Mouse (Mus musculus) intestine, postnatal 0 days (tissue): ENCODE measurements at regions not wholly inside any gene's neighbourhood (a gene's known extent, or its start where the extent isn't known, plus 50 kb on each side); places are given as distances from the start of the nearest gene placed in this dataset.

ENCODE experiments used
- ATAC-seq: fragments of 200-750 bp; cut with Nextera tagmentation; 2 replicates; pipeline ENCODE4 v1.8.0; 2017; ENCODE audit warnings: mild to moderate bottlenecking, moderate TSS enrichment, moderate library complexity
- H3K27ac ChIP-seq: fragments of 300-500 bp; sonication (generic); 2 replicates; pipeline ENCODE4 v1.5.1; 2014; ENCODE audit warnings: mild to moderate bottlenecking, low read depth, low read length, moderate library complexity
- H3K27me3 ChIP-seq: fragments of 300-500 bp; sonication (generic); replicated peaks from 2 replicates; pipeline ENCODE4 v1.6.1; 2014; ENCODE audit warnings: low read length, mixed read lengths; ENCODE audit not compliant: control insufficient read depth, insufficient read depth
- H3K36me3 ChIP-seq: fragments of 300-500 bp; sonication (generic); 2 replicates; pipeline ENCODE4 v1.6.1; 2014; ENCODE audit warnings: mild to moderate bottlenecking, moderate library complexity; ENCODE audit not compliant: control insufficient read depth, insufficient read depth
- H3K4me1 ChIP-seq: fragments of 300-500 bp; sonication (generic); replicated peaks from 2 replicates; pipeline ENCODE4 v1.6.1; 2014; ENCODE audit warnings: antibody characterized with exemption, low read length, mixed read lengths; ENCODE audit not compliant: control insufficient read depth, insufficient read depth
- H3K4me2 ChIP-seq: fragments of 300-500 bp; sonication (generic); replicated peaks from 2 replicates; pipeline ENCODE4 v1.6.1; 2014; ENCODE audit warnings: low read depth, mild to moderate bottlenecking, moderate library complexity
- H3K4me3 ChIP-seq: fragments of 300-500 bp; sonication (generic); 2 replicates; pipeline ENCODE4 v1.5.1; 2014; ENCODE audit warnings: low read depth, low read length
- H3K9ac ChIP-seq: fragments of 300-500 bp; sonication (generic); 2 replicates; pipeline ENCODE4 v1.6.1; 2014; ENCODE audit warnings: mild to moderate bottlenecking, low read depth, low read length
- H3K9me3 ChIP-seq: fragments of 300-500 bp; sonication (generic); 2 replicates; pipeline ENCODE4 v1.6.1; 2016; ENCODE audit warnings: mixed run types; ENCODE audit not compliant: control insufficient read depth
- CTCF ChIP-seq: sonication (generic); IDR thresholded peaks from 2 replicates; pipeline ENCODE4 v1.5.1; 2016; ENCODE audit warnings: low read depth, mild to moderate bottlenecking, control low read depth, antibody characterized with exemption, moderate library complexity
- WGBS: fragments of 180-500 bp; shearing (Covaris S2); extraction: QIAGEN DNeasy Blood & Tissue Kit; methylation state at CpG from one replicate; pipeline ENCODE4 v1.1.7; 2014; 5-methylcytosine and 5-hydroxymethylcytosine counted together

DNA sequence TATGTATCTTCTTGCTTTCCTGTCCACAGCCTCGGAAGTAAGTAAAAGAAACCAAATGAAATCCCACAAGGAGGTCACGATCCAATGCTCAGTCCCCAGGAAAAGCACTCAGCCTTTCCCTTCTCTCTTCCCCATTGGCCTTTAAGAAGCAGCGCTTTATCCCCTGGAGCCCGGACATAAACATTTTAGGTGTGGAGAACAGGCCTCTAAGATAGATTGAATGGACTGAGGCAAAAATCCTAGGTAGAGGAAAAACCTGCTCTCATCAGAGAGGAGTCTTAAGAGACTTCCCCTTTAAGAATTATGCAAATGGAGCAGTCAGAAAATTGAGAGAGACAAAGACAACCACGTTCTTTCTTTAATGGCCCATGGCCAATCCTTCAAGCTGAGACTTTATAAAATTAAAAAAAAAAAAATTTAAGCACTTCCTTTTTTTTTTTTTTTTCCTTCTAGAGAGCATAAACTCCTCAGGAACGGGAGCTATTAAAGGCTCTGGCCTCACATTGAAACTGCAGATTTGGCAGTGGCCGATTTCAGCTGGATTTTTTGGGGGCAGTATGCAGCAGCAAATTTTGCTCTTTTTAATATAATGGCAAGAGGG, 1020.5 kb downstream of the 9330182O14Rik start:
- 32% methylated on average over 7 of the region's 7 CpGs for WGBS
- peak overlapping the region; percentile 67 for H3K27ac ChIP-seq
- H3K4me1 ChIP-seq: no peaks in the 10 kb centered on the region
- no peaks in the 10 kb centered on the region for H3K27me3 ChIP-seq
- no peak overlapping the region for H3K4me3 ChIP-seq
- no peaks in the 10 kb centered on the region for H3K36me3 ChIP-seq
- H3K4me2 ChIP-seq: peak overlapping the region; percentile 45
- no peak for TF ChIP-seq CTCF
- no peak for ATAC-seq
- no peaks in the 10 kb centered on the region for H3K9me3 ChIP-seq
- H3K9ac ChIP-seq: peak overlapping the region; percentile 26; the same call in 1 of the 2 replicates

DNA sequence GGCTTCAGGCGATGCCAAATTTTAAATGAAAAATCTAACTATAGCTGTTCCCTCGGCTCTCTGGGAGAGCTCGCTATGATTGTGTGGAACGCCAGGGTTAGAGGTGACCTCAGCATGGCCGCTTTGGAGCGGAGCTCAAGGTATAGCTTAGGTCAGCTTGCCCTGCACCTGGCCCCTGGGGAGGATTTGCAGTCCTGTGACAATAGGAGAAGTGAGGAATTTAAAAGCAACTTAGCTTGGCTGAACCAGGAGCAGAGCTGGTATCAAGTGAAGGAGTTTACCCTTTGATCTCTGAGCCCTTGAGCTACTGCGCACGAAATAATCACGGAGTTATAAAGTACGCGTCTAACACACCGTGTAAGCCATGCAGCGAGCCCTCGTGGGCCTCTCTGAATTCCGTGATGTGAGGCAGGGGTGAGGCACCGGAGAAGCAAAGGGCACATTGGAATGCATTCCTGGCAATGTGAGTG, 1021.0 kb downstream of the 9330182O14Rik start:
- Histone ChIP-seq H3K27me3 (no peaks in the 10 kb centered on the region), H3K27ac (peak overlapping the region; percentile 67), H3K4me3 (no peak overlapping the region), H3K36me3 (no peaks in the 10 kb centered on the region), H3K9ac (peak overlapping the region; percentile 26; the same call in 1 of the 2 replicates), H3K9me3 (no peaks in the 10 kb centered on the region), H3K4me1 (no peaks in the 10 kb centered on the region), H3K4me2 (peak overlapping the region; percentile 45)
- TF ChIP-seq CTCF: peak; percentile 37
- WGBS: 5% methylated on average over 16 of the region's 16 CpGs
- ATAC-seq: peak; percentile 99

DNA sequence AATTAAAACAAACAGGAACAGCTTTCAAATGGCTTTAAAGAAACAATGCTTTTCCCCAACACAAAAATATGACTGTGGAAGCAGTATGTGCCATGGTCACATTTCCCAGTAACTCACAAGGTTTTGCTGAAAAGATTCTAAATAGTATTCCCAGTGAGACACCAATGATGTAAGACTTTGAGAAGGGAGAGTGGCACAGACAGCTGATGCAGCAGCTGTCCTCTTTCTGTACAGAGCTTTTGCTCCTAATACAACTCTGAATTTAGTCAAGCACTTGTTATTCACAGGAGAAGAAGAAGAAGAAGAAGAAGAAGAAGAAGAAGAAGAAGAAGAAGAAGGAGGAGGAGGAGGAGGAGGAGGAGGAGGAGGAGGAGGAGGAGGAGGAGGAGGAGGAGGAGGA, 1023.6 kb downstream of the 9330182O14Rik start:
- H3K4me2 ChIP-seq: no peak overlapping the region
- no peaks in the 10 kb centered on the region for H3K36me3 ChIP-seq
- no peaks in the 10 kb centered on the region for H3K27me3 ChIP-seq
- H3K27ac ChIP-seq: no peak overlapping the region
- no peak overlapping the region for H3K9ac ChIP-seq
- no peak overlapping the region for H3K4me3 ChIP-seq
- no peaks in the 10 kb centered on the region for H3K9me3 ChIP-seq
- no peaks in the 10 kb centered on the region; the same call in 1 of the 2 replicates for H3K4me1 ChIP-seq
- no peak for ATAC-seq
- no peak for TF ChIP-seq CTCF

DNA sequence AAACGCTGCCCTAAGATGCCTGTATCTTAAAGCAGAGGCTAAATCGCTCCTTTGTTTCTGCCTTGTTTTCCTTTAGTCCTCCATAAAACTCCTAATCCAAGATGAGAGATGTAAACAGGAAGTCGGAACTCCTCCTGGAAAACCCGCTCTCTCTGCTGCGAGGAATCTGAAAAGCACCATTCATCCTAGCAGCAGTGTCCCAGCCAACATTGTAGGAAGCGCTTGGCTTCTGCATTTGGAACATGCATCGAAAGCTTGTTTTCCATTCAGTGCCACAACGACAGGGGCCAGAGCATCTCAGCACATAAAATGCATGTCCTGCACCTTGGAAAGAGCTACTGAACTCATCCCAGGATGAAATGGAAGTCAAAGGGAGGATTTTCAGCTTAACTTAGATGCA, 1028.1 kb downstream of the 9330182O14Rik start:
- Histone ChIP-seq H3K4me2 (peak overlapping the region; percentile 44), H3K27me3 (no peaks in the 10 kb centered on the region), H3K27ac (no peak overlapping the region), H3K4me3 (no peak overlapping the region), H3K36me3 (no peaks in the 10 kb centered on the region), H3K4me1 (no peaks in the 10 kb centered on the region; the same call in none of the 2 replicates), H3K9me3 (no peaks in the 10 kb centered on the region), H3K9ac (no peak overlapping the region)
- WGBS: 39% methylated on average over 8 of the region's 8 CpGs
- no peak for ATAC-seq
- TF ChIP-seq CTCF: no peak

DNA sequence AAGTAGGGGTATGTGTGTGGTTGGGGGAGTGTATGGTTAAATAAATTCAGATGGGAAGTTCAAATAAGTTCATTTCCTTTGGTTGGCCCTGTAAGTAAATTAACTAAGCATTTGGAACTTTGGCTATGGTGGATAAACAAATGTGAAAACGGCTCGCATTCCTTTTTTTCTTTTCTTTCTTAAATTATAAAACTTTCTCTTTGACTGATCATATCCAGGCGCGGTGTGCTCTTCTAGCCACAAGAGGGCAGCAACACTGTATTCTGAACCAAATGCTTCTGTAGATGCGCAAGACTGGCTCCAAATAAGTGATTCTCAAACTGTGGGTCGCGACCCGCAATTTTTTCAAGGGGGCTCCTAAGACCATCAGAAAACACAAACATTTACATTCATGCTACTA, 1028.6 kb downstream of the 9330182O14Rik start:
- under 1% methylated on average over 8 of the region's 8 CpGs for WGBS

DNA sequence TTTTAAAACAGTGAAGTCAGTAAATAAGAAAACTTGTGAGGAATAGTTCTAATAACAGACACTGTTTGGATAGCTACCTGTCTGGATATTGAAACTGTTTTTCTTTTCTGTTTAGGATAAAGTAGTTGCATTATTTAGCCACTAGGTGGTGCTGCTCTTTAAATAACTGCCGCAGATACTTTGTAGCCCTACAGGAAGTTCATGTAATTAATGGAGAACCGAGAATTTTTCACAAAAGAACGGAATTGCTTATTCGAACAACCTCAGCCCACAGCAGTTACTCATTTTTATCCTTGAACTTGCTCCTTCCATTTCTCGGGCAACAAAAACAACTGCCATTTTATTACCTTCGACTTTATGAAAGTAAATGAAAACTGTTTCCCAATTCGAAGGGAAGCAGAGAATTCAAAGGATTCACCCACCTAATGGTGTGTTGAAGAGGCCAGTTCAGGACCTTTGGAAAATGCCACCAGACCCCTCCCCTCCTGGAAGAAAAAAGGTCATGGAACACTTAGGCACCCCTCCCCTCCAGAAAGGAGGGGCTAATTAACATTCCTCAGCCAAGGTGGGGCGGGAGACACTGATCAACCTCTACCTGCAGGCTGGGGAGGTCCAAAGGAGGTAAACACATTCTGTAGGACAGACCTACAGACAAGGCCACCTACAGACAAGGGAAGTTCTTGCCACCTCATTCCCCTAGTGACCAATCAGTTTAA, 1029.6 kb downstream of the 9330182O14Rik start:
- Histone ChIP-seq H3K27ac (no peak overlapping the region; the same call in 1 of the 2 replicates), H3K4me1 (no peaks in the 10 kb centered on the region; the same call in none of the 2 replicates), H3K9ac (no peak overlapping the region), H3K4me2 (peak overlapping the region; percentile 61), H3K27me3 (no peaks in the 10 kb centered on the region), H3K36me3 (no peaks in the 10 kb centered on the region), H3K9me3 (no peaks in the 10 kb centered on the region), H3K4me3 (peak overlapping the region; percentile 33)
- peak; percentile 78 for ATAC-seq
- WGBS: 12% methylated on average over 8 of the region's 8 CpGs
- peak; percentile 85 for TF ChIP-seq CTCF

More for the DNA sequence above, 1028.6 kb downstream of the 9330182O14Rik start:
- peak overlapping the region; percentile 44; the same call in 1 of the 2 replicates for H3K4me2 ChIP-seq
- H3K4me3 ChIP-seq: no peak overlapping the region
- H3K27me3 ChIP-seq: no peaks in the 10 kb centered on the region
- no peaks in the 10 kb centered on the region; the same call in none of the 2 replicates for H3K4me1 ChIP-seq
- ATAC-seq: no peak
- no peak overlapping the region for H3K27ac ChIP-seq
- no peaks in the 10 kb centered on the region for H3K36me3 ChIP-seq
- H3K9ac ChIP-seq: no peak overlapping the region
- TF ChIP-seq CTCF: peak; percentile 85
- H3K9me3 ChIP-seq: no peaks in the 10 kb centered on the region
